Mouse (Mus musculus) thymus, postnatal 4 days (tissue): ENCODE data around the gene Hhatl.

ENCODE experiments used
- DNase-seq: peaks from one replicate; pipeline ENCODE4 v3.0.0; 2021

Hhatl gene

GRCm38 (mm10) chr9:121757835-121758814, 34.2 kb downstream of the Hhatl start:
- DNase-seq, result no peak

DNA sequence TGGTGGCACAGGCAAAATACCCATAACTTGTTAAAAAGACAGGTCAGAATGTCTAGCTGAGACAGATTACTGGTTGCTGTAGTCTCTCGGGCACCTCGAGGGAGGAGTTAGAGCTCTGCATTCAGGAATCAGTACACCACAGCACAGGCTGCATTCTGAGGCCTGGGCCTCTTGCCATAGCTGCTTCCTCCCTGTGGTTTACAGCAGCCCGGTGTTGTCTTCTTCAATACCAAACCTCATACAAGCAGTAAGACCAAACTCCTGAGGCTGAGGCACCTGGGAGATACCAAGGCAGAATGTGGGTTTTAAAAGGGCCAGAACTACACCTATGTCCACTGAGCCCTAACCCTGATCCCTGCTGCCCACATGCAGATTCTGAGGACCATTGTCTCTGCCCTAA, 34.9 kb downstream of the Hhatl start:
- peak; percentile 55 for DNase-seq

GRCm38 (mm10) chr9:121756785-121757184, 35.5 kb downstream of the Hhatl start:
- DNase-seq, result no peak

GRCm38 (mm10) chr9:121754624-121755023, 37.7 kb downstream of the Hhatl start:
- DNase-seq, result no peak

- DNase-seq, result no peak
Measured at GRCm38 (mm10) chr9:121752774-121753173, 39.5 kb downstream of the Hhatl start.

DNA sequence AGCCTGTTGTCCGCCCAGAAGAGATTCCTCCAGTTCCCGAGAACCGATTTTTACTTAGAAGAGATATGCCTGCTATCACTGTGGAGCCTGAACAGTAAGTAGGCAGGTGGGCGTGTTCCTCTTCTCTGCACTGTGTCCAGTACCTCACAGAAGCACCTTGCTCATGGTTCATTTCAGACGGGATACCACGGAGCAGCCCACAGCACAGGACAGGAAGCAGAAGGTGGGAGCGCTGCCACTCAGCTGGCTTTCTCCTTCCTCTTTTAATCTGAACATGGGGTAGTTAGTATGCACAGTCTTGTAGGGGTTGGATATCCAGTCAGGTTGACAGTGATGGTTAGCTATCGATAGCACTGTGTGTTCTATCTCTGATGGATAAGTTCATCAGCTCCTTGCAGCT, 48.3 kb downstream of the Hhatl start:
- DNase-seq, result no peak

GRCm38 (mm10) chr9:121741168-121741567, 51.1 kb downstream of the Hhatl start:
- DNase-seq, result no peak

DNA sequence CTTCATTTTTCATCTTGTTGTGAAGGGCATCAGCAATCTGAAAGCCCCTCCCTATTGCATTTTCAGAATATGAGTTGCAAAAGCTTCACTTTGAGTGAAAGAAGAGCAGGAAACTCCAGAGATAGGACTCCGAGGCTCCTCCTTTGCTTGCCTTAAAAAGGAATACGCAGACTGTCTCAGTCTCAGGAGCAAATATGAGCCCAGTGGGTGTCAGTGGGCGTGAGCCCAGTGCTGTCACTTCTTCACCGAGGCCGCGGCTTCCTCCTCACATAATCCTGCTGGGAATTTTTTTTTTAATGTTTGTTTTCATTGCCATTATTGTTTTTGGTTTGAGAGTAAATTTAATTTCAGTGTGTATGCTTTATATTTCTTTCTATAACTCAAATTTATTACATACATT, 51.8 kb downstream of the Hhatl start:
- DNase-seq, result no peak
